Mouse (Mus musculus) kidney, adult 2 months (tissue): ENCODE results near the gene Stard10.

ENCODE experiments used
- CTCF ChIP-seq: fragments of 200-500 bp; conservative IDR thresholded peaks from 2 replicates; pipeline ENCODE4 v1.5.1; 2011; ENCODE audit warnings: low read depth, mild to moderate bottlenecking, control low read depth, low read length, moderate library complexity, mixed read lengths; ENCODE audit not compliant: insufficient read depth, insufficient read length
- POLR2A ChIP-seq: fragments of 200-500 bp; IDR thresholded peaks from one replicate; pipeline ENCODE4 v1.6.1; 2011; ENCODE audit warnings: low read depth, low read length, control low read depth

- no peak for TF ChIP-seq POLR2A
- no peak for TF ChIP-seq CTCF
Observed at GRCm38 (mm10) chr7:101286891-101287290, 30.0 kb upstream of the Stard10 start.
